Mouse (Mus musculus): ENCODE data around the gene Rdh1.
"Not testable (repeated sequence)": the region's sequence is repeated elsewhere in the genome, so short reads cannot be mapped to it uniquely, and the experiment has no call there.

Gene Rdh1

DNA sequence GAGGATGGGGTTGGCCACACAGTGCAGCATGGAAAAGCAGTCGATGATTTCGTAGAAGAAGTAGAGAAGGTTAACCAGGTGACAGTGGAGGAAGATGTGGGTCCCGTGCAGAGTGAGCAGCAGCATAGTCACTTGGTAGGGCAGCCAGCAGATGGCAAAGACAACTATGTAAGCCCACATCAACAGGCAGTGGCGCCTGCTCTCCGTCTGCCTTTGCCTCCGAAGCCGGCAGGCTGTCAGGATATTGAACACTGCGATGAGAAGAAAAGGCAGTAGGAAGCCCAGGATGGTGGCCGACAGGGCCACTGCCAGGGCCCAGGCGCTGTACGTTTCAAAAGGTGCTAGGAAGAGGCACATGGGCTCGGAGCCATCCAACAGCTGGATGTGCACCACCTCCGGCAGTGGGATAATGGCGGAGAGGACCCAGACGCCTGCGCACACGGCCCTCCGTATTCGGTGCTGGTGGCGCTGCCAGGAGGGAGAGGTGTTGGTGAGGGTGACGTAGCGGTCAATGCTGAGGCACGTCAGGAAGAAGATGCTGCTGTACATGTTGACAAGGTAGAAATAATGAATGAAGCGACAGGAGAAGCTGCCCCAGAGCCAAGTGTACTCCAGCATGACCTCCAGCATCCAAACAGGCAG is 9.3 kb upstream of the Rdh1 start:
- no peak for DNase-seq (ENCODE audit: low read depth)

DNA sequence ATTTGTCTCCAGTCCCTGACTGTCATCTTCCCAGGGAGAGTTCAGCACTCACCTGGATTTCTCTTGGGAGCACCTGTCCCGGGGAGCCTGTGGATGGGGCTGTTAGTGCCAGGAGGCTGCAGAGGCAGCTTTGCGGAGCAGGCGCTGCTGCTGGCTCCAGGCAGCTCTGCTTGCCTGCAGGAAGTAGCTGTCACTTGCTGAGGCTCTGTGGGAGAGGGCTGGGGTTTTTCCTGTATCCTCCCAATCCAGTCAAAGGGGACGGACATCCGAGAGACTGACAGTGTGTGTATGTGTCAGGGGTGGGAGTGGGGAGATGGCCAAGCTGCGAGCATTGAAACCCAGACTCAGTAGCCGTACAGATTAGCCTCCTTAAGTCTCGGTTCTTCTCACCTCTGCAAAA is 8.0 kb upstream of the Rdh1 start, which contains the start of gene Gpr182:
Gpr182 (minus strand) TSS at position 185 of the 400 bp plus-strand sequence.
- no peak for DNase-seq (ENCODE audit: low read depth)

DNA sequence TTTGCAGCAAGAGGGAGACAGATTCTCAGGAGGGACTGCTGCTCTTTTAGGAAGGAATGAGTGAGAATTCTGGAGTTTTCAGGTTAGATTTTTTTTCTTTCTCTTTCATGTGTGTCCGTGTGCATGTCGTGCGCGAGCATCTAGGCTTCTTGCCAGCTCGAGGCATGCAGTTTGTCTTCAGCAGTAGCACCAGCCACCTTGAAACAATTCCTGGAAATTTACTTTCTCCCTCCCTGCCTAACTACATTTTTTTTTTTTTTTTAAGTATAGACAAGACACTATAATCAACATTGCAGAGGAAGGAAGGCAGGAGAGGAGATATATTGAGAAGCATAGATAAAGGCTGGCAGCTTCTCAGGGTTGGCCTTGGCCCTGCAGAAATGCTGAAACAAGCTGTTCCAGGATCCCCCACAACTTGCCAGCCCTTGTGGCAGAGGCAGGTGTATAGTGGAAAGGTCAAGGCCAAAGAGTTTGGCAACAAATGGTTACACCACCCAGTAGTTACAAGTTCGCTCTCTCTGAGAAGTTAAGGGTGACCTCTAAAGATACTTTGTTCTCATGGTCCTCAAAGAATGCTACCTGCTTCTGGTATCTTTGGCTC is 4.9 kb upstream of the Rdh1 start:
- no peak for DNase-seq (ENCODE audit: low read depth)

DNA sequence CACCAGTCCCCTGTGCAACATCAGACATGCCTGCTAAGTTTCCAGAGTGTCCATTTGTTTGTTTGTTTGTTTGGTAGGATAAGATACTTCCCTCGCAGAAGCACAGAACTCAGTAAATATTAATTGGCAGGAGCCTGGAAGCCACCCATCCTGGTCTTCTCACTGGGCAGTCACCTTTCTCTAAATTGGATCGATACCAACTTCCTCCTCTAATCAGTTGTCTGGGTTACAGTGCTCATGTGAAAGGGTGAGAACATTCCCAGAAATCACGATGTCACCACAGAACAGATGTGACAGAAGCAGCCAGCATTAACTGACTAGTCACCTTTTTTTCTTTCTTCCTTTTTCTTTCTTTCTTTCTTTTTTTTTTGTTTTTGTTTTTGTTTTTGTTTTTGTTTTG is 4.3 kb upstream of the Rdh1 start:
- no peak for DNase-seq (ENCODE audit: low read depth)

DNA sequence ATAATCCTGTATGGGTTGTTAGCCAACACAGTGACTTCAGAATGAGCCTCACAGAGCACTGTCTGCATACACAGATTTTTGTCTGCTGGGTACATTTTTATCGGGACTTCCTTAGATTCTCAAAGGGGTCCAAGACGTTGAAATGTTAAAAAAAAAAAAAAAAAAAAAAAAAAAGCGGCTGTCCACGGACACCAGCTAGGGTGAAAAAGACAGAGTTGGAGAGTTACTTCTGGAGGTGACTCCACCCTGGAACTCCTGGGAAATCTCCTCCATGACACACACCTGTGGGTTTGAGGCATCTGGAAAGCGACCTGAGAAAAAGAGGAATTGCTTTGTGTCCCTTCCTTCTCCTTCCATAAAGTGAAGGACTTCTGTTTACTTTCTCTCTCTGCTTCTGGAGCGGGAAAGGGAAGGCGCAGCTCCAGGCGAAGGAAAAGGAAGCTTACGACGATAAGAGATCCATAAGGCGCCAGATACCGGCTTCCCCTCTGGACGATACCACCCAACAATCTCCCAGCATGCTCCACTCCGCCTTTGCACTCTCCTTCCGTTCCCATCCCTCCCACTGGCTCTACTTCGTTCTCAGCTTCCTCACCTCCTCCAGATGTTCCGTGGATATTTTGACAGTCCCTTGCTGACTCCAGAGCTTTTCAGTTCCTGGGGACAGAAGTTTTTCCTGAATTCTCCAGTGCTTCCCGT is 3.6 kb upstream of the Rdh1 start:
- DNase-seq (ENCODE audit: low read depth), result no peak

DNA sequence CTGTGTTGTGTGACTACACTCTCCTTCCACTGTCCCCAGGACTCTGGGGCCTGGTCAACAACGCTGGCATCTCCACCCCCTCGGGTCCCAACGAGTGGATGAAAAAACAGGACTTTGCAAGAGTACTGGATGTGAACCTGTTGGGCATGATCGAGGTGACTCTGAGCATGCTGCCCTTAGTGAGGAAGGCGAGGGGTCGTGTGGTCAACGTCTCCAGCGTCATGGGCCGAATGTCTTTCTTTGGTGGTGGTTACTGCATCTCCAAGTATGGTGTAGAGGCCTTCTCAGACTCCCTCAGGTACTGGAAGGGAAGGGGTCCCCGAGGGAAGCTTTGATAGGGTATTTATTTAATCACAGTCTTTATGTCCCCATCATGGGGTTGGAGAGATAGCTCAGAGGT is 3.4 kb downstream of the Rdh1 start:
- DNase-seq (ENCODE audit: low read depth), result not testable (repeated sequence)

DNA sequence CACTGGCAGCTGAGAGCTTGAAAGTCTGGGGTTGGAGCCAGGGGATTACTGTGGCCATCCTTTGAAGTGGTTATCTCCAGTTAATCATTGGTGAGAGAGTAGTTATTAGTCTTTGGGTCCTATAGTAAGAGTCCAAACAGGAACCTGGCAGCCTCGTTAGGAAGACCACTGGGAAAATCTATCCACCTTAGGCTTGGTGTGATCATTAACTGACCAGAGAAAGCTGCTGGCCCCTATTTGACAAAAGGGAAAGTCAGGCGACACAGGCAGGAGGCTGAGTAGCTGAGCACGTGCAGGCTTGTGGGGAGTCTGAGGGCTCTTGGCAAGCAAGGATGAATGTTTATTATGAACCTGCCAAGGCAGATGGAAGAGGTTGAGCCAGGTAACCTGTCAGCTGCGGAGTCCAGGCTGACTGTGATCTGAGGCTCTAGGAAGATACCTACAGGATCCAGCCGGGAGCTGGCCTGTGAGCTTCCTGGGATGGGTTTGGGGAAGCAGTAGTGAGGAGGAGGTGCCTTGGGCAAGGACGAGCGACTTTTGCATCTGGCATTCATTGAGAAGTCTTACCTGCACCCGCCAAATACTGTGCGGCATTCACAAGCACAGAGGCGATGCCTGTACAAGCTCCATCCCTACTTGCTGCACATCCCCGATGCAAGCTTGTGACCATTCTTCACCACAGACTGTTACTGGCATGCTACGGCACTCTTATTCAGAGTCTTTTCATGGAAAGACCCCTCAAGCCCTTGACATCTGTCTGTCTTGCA is 4.6 kb downstream of the Rdh1 start:
- DNase-seq (ENCODE audit: low read depth), result no peak

DNA sequence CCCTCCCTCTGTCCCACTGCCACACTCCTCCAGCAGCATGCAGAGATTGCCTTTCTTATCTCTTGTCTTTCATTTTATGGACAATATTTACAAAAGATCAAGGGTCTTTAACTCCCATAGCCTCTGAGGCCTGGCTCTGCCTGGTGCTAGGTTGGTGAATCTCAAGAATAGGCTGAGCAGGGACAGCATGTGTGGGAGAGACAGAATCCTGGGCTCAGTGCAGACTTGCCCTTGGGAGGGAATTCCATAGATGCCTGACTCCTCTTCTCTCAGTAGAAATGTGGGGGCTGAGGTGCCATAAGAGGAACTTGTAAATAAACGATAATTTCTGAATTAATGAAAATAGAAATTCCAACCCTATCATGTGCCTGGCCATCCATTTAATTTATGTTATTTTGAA is 7.0 kb downstream of the Rdh1 start:
- DNase-seq (ENCODE audit: low read depth), result no peak

DNA sequence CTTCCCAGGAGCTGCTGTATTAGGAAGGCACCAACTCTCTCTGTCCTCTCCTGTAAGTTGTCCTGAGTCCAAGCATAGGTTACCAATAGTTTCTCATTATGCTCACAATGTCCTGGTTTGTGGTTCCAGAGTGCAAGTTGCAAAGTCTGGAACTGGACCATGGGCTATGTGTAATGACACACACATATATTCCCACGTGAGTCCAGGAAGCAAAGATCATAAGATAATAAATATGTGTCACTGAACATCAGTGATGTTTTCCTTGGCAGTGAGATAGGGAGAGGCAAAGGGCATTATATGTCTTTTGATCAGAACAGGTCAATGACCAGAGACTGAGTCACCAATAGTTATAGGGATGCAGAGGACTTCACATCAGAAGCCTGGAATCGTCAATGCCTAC is 16.5 kb downstream of the Rdh1 start, which contains the start of gene Rdh9:
Rdh9 (plus strand) TSS at position 376 of the 400 bp plus-strand sequence.
- no peak for DNase-seq (ENCODE audit: low read depth)

DNA sequence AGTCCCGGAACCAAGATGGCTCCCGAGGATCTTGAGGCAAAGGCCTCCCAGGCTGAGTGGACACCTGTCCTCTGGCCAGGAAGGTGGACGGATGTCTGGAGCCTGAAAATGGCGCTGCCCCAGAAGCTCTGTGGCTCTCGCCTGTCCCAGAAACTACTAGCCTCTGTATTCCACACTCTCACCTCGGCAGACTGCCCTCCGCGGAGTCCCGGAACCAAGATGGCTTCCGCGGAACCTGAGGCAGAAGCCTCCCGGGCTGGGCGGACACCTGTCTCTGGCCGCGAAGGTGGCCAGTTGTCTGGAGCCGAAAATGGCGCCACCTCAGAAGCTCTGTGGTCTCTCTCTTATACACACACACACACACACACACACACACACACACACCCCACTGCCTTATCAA is 22.8 kb downstream of the Rdh1 start:
- DNase-seq (ENCODE audit: low read depth), result not testable (repeated sequence)

DNA sequence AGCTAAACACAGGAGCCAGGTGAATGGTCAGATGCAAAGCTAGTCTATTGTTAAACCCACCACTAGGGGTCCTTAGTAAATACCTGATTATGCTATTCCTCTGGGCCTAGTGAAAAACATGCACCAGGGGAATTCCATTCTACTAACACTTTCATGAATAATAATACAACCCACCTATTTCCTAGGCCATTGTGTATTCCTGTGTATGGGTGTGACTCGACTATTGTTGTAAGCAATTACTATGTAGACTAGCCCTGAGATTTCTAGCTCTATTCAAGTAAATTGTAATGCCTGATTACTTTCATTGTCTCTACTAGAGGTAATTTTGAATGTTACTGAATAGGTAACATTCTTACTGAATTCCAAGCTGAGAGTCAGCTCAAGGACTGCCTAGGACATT is 25.9 kb downstream of the Rdh1 start:
- not testable (repeated sequence) for DNase-seq (ENCODE audit: low read depth)

DNA sequence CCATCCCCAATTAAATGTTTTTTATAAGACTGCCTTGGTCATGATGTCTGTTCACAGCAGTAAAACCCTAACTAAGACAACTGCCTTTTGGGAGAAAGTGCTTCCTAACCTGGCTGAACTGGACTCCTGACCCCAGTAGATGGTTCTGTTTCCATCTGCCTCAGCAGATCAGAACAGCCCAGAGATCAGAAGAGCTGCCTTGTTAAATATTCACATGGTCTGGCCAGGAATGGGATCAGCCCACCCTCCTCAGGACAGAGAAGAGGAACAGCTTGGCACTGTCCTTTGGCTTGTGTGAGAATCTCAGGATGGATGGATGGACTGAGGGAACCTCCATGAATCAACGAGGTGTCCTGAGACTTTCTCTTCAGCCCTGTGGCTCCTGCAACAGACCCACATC is 39.8 kb downstream of the Rdh1 start:
- DNase-seq (ENCODE audit: low read depth), result no peak

DNA sequence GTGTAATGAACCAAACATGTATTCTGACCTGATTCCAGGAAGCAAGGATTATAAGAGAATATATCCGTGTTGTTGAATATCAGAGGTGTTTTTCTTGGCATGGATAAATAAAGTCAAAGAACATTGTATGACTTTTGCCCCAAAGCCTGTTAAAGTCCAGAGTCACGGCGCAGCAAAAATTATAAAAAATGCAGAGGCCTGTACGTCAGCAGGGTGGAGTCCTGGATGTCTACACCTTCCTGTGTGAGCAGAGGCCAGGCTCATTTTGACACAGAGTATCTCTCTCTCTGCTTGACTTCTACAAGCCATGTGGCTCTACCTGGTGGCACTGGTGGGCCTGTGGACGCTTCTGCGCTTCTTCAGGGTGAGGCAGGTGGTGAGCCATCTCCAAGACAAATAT is 41.4 kb downstream of the Rdh1 start, which contains the start of gene Rdh16:
Rdh16 (plus strand) TSS at position 262 of the 400 bp plus-strand sequence.
- no peak for DNase-seq (ENCODE audit: low read depth)

DNA sequence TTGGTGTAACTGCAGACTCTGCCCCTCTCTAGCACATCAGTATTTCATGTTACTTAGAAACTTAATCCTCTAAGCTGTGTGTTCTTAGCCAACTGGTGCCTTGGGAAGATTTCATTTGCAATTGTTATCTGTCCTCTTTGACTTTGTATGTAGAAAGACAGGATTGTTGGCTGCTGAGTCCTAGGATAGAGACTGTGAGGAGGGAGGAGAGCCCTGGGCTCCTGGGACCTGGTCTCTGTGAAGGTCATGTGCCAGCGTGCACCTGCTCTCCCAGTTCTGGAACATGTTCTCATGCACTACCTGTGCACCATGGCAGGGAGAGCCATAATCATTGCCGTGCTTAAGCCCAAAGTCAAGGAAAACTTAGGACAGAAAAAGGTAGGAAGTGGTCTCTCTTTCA is 42.1 kb downstream of the Rdh1 start:
- no peak for DNase-seq (ENCODE audit: low read depth)

DNA sequence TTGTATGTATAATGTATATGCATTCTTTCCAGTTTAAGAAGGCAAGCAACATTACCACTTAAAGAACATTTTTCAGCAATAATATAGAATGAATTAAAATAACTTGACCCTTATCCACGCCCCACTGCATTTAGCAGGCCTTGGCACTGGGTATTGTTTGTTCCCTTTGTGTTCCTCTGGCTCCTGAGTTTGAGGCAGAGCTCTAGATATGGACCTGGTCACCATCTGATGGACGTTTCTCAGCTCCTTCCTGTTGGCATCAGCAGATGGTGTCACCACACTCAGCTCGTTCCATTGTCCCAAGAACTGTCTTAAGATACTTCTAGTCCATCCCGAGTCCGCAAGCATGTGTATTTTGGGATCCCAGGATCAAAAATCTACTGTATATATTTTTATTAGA is 42.7 kb downstream of the Rdh1 start:
- no peak for DNase-seq (ENCODE audit: low read depth)

DNA sequence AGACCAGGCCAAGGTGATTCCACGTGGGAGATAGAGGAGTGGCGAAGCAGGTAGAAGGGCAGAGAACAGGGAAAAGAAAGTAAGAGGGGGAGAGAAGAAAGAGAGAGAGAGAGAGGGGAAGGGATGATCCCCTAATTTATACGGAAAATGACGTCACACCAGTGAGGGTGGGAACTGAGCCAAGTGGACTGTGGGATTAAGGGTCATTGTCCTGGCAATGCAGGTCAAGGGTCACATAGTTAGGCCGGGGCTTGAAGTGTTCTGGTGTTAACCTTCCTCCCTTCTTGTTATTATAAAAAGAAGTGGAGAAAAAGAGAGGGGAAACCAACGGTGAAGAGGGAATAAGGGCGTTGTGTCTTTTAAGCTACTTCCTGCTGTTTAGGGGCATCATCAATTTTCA is 44.9 kb downstream of the Rdh1 start:
- DNase-seq (ENCODE audit: low read depth), result no peak

DNA sequence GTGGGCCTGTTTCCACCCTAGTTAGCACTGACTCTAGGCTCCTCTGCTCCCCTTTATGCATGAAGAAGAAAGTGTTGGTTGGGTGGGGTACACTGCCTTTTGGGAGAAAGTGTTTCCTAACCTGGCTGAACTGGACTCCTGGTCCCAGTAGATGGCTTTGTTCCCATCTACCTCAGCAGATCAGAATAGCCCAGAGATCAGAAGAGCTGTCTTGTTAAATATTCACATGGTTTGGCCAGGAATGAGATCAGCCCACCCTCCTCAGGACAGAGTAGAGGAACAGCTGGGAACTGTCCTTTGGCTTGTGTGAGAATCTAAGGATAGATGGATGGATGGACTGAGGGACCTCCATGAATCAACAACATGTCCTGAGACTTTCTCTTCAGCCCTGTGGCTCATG is 56.4 kb downstream of the Rdh1 start:
- DNase-seq (ENCODE audit: low read depth), result no peak

DNA sequence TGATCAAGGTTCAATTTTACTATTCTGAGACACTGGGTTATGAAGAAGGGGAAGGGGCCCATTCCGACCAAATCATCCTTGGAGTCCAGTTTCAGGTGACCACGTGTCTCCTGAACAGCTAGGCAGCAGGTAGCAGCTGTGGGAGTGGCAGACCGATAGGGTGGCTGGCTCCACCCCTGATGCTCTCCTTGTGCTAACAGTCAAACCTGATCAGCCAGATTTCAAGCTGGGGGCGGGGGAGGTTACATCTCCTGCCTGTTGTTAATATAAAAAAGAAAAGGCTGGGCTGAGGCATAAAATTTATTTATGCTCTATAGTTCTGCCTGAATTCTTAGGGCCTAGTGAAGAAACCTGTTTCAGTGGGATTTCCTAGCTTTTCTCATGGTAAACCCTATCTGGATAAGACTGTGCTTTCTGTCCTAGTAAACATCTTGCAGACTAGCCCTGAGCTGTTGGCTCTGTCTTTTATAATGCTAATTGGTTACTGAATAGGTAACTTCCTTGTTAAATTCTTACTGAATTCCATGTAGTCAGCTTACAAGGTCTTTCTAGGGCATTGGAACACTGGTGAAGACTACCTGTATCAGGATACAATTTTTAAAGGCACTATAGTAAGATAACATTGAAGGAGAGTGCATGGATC is 57.9 kb downstream of the Rdh1 start:
- not testable (repeated sequence) for DNase-seq (ENCODE audit: low read depth)

All from fibroblast of lung, adult 2 months (primary cell).